Mouse (Mus musculus) liver, embryonic 18 days (tissue): Measurements from ENCODE around the gene Dtx4. TPM values are rescaled to one million over a fixed set of nuclear protein-coding genes. Genes with fewer than 3 reads are reported as not detected.

Experiments used
- polyA plus RNA-seq: library from polyadenylated mRNA; depleted of rRNA; stranded (reverse); fragments of >200 nt; gene quantifications from 2 replicates; pipeline ENCODE4 v1.2.3, GENCODE M21; 2012; rRNA removed

The Dtx4 gene
- polyA plus RNA-seq, result 2.3 and 2.4 TPM in 2 replicates

GRCm38 (mm10) chr19:12501370-12502347, at the start of gene Dtx4:
Dtx4 (minus strand) TSS chr19:12501454.

GRCm38 (mm10) chr19:12545440-12545839, 44.2 kb upstream of the Dtx4 start, which contains the start of gene Fam111a:
Fam111a (plus strand) TSS chr19:12545740.

GRCm38 (mm10) chr19:12460282-12461249, 40.7 kb downstream of the Dtx4 start, which contains the start of gene Mpeg1:
Mpeg1 (plus strand) TSS chr19:12460779.

GRCm38 (mm10) chr19:12427605-12428004, 73.6 kb downstream of the Dtx4 start, which contains the start of gene Pfpl:
Pfpl (plus strand) TSS chr19:12427905.

GRCm38 (mm10) chr19:12417361-12417760, 83.9 kb downstream of the Dtx4 start, which contains the start of gene Olfr1441:
Olfr1441 (plus strand) TSS chr19:12417433.

Other genes with a start within 250 kb of the Dtx4 start
- not detected in 2 replicates for gene Olfr235, start 240.4 kb downstream of the Dtx4 start, polyA plus RNA-seq
- gene Olfr1434, start 221.6 kb downstream of the Dtx4 start, polyA plus RNA-seq, result not detected in 2 replicates
- not detected in 2 replicates for gene Olfr1436, start 202.3 kb downstream of the Dtx4 start, polyA plus RNA-seq
- not detected in 2 replicates for gene Olfr1437, start 176.4 kb downstream of the Dtx4 start, polyA plus RNA-seq
- gene Olfr1438-ps1, start 165.5 kb downstream of the Dtx4 start, polyA plus RNA-seq, result not detected in 2 replicates
- gene Olfr1440, start 114.2 kb downstream of the Dtx4 start, polyA plus RNA-seq, result not detected in 2 replicates
- not detected in 2 replicates for gene Olfr1441, start 84.0 kb downstream of the Dtx4 start, polyA plus RNA-seq
- gene Pfpl, start 73.5 kb downstream of the Dtx4 start, polyA plus RNA-seq, result not detected in 2 replicates
- 14.8 and 15.0 TPM in 2 replicates for gene Mpeg1, start 40.7 kb downstream of the Dtx4 start, polyA plus RNA-seq
- 10.3 and 11.9 TPM in 2 replicates for gene Fam111a, start 44.3 kb upstream of the Dtx4 start, polyA plus RNA-seq
- gene Gm4952, start 98.5 kb upstream of the Dtx4 start, polyA plus RNA-seq, result 115 and 136 TPM in 2 replicates
- 0.86 and 2.3 TPM in 2 replicates for gene Glyat, start 131.9 kb upstream of the Dtx4 start, polyA plus RNA-seq
- gene Olfr1442, start 169.0 kb upstream of the Dtx4 start, polyA plus RNA-seq, result not detected in 2 replicates
- not detected in 2 replicates for gene Olfr1443, start 176.7 kb upstream of the Dtx4 start, polyA plus RNA-seq
- gene Keg1, start 194.3 kb upstream of the Dtx4 start, polyA plus RNA-seq, result 24.3 and 29.5 TPM in 2 replicates